18 mouse cellular contexts compared by ENCODE assay signal in the genomic region with DNA sequence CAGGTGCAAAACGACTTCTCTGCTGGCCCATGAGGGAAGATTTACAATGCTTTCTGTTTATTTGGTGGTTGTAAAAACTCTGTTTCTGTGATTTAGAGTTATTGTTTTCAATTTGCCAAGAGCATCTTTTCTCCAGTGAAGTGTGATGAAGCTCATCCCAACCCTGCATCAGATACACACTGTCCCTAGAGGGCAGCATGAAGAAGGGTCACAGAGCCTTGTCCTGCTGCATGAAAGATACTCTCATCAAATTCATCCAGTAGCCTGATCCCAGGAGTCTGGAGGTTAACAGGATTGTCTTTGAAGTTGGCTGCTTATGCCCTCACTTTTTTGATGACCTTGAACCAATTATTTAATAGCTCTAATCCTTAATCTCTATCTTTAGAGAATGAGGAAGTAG.
DNase-seq lines count a peak whose midpoint lies in the region; ATAC-seq and TF ChIP-seq lines count a peak whose summit lies in the region.
"Had no signal": no experiment of that assay in that cellular context is flagged by ENCODE, and none has a peak within 500 bp of the region (broad histone marks: within the 10 kb centered on the region; RNA-seq: fewer than 3 reads in every experiment).

No protein-coding gene starts in this region.

- H3K9ac ChIP-seq in midbrain, postnatal 0 days (replicated peaks; ENCODE audit: low read length, poor library complexity, severe bottlenecking): no peak overlapping the region
- no peak overlapping the region for H3K9ac ChIP-seq in midbrain, embryonic 11.5 days (ENCODE audit: low read length)
- H3K9ac ChIP-seq: embryonic facial prominence, embryonic 12.5 days; heart, embryonic 13.5 days; intestine, embryonic 15.5 days; limb, embryonic 13.5 days had no signal

- H3K36me3 ChIP-seq in heart, embryonic 10.5 days: no peaks in the 10 kb centered on the region
- no peaks in the 10 kb centered on the region for H3K36me3 ChIP-seq in midbrain, postnatal 0 days (ENCODE audit: insufficient read depth, low read length)
- no peaks in the 10 kb centered on the region for H3K36me3 ChIP-seq in midbrain, embryonic 11.5 days (ENCODE audit: control insufficient read depth, insufficient read depth, low read length)
- H3K36me3 ChIP-seq: embryonic facial prominence, embryonic 12.5 days; heart, embryonic 13.5 days; hindbrain, embryonic 10.5 days; intestine, embryonic 15.5 days; limb, embryonic 13.5 days had no signal

- no peaks in the 10 kb centered on the region for H3K27me3 ChIP-seq in heart, embryonic 10.5 days (ENCODE audit: insufficient read depth, poor library complexity, severe bottlenecking)
- no peaks in the 10 kb centered on the region for H3K27me3 ChIP-seq in midbrain, postnatal 0 days (ENCODE audit: insufficient read depth, low read length)
- H3K27me3 ChIP-seq in midbrain, embryonic 11.5 days (ENCODE audit: control insufficient read depth, insufficient read depth, low read length): no peaks in the 10 kb centered on the region
- H3K27me3 ChIP-seq: embryonic facial prominence, embryonic 12.5 days; heart, embryonic 13.5 days; intestine, embryonic 15.5 days; limb, embryonic 13.5 days had no signal

- intact Hi-C loops in heart, postnatal 14 days (cut with DNase I): no loop called here

- ATAC-seq in midbrain, postnatal 0 days (ENCODE audit: low FRiP score): no peak
- no peak for ATAC-seq in midbrain, embryonic 11.5 days (ENCODE audit: low FRiP score)
- ATAC-seq in erythroblast, adult 5-6 weeks (replicated peaks; ENCODE audit: low FRiP score, poor library complexity, severe bottlenecking): no peak
- ATAC-seq: intestine, embryonic 15.5 days had no signal

- H3K9me3 ChIP-seq in heart, embryonic 10.5 days: no peaks in the 10 kb centered on the region
- no peaks in the 10 kb centered on the region for H3K9me3 ChIP-seq in midbrain, postnatal 0 days (ENCODE audit: low read length)
- no peaks in the 10 kb centered on the region for H3K9me3 ChIP-seq in midbrain, embryonic 11.5 days (ENCODE audit: control insufficient read depth, low read length)
- H3K9me3 ChIP-seq: embryonic facial prominence, embryonic 12.5 days; heart, embryonic 13.5 days; hindbrain, embryonic 10.5 days; intestine, embryonic 15.5 days; limb, embryonic 13.5 days had no signal

- no peak overlapping the region for H3K4me3 ChIP-seq in heart, embryonic 10.5 days
- H3K4me3 ChIP-seq in midbrain, postnatal 0 days (ENCODE audit: low read depth, low read length): no peak overlapping the region
- no peak overlapping the region for H3K4me3 ChIP-seq in midbrain, embryonic 11.5 days (ENCODE audit: low read depth, low read length)
- H3K4me3 ChIP-seq: embryonic facial prominence, embryonic 12.5 days; heart, embryonic 13.5 days; hindbrain, embryonic 10.5 days; intestine, embryonic 15.5 days; limb, embryonic 13.5 days had no signal

- TF ChIP-seq CTCF in midbrain, postnatal 0 days (IDR thresholded peaks at IDR 0.05): peak; percentile 48

- H3K4me2 ChIP-seq in midbrain, postnatal 0 days (ENCODE audit: low read depth, low read length, poor library complexity, severe bottlenecking): no peak overlapping the region
- H3K4me2 ChIP-seq in midbrain, embryonic 11.5 days: no peak overlapping the region
- H3K4me2 ChIP-seq: embryonic facial prominence, embryonic 12.5 days; heart, embryonic 13.5 days; intestine, embryonic 15.5 days; limb, embryonic 13.5 days had no signal

- H3K4me1 ChIP-seq in heart, embryonic 10.5 days: no peaks in the 10 kb centered on the region
- no peaks in the 10 kb centered on the region for H3K4me1 ChIP-seq in midbrain, postnatal 0 days (ENCODE audit: insufficient read depth, low read length)
- no peaks in the 10 kb centered on the region for H3K4me1 ChIP-seq in midbrain, embryonic 11.5 days (ENCODE audit: control insufficient read depth, insufficient read depth, low read length)
- H3K4me1 ChIP-seq: embryonic facial prominence, embryonic 12.5 days; heart, embryonic 13.5 days; hindbrain, embryonic 10.5 days; intestine, embryonic 15.5 days; limb, embryonic 13.5 days had no signal

- DNase-seq in adrenal gland, adult 8-10 months: peak; percentile 4
- DNase-seq in adrenal gland, postnatal 25 days: no peak
- DNase-seq in heart, embryonic 10.5 days (ENCODE audit: low spot score): peak; percentile 24
- no peak for DNase-seq in heart, postnatal 14 days
- no peak for DNase-seq in midbrain, postnatal 0 days (ENCODE audit: low spot score)
- no peak for DNase-seq in midbrain, embryonic 11.5 days (ENCODE audit: low spot score, missing footprints)
- DNase-seq in testis, postnatal 10 days (ENCODE audit: low spot score): no peak
- DNase-seq: gastrocnemius, postnatal 25 days; lung, postnatal 4 days; midbrain, embryonic 14.5 days; thymus, postnatal 25 days had no signal

- H3K27ac ChIP-seq in heart, embryonic 10.5 days: no peak overlapping the region
- H3K27ac ChIP-seq in midbrain, postnatal 0 days (ENCODE audit: low read depth, low read length): no peak overlapping the region
- no peak overlapping the region for H3K27ac ChIP-seq in midbrain, embryonic 11.5 days (ENCODE audit: low read depth, low read length)
- H3K27ac ChIP-seq: embryonic facial prominence, embryonic 12.5 days; heart, embryonic 13.5 days; hindbrain, embryonic 10.5 days; intestine, embryonic 15.5 days; limb, embryonic 13.5 days; stomach, postnatal 0 days had no signal

- WGBS in heart, embryonic 10.5 days: 24% methylated on average over 1 of the region's 1 CpGs
- 34% methylated on average over 1 of the region's 1 CpGs for WGBS in midbrain, postnatal 0 days
- 33% methylated on average over 1 of the region's 1 CpGs for WGBS in midbrain, embryonic 11.5 days

Comparison
In these comparisons a context has a peak if more than half of its experiments do, and no peak if none do; other contexts are left out.
1. DNase-seq: peak in adrenal gland, adult 8-10 months (single experiment) and heart, embryonic 10.5 days (single experiment); none in adrenal gland, postnatal 25 days (single experiment), heart, postnatal 14 days (0 of 2), midbrain, postnatal 0 days (single experiment), midbrain, embryonic 11.5 days (single experiment) and testis, postnatal 10 days (single experiment).